Mouse (Mus musculus) 3134 (cell line): ENCODE results near the gene Ksr2.

Experiments used
- DNase-seq: peaks from one replicate; pipeline ENCODE4 v3.0.0-alpha.2; 2011; ENCODE audit warnings: low spot score; ENCODE audit not compliant: insufficient read length; ENCODE audit errors: extremely low read depth

The Ksr2 gene

GRCm38 (mm10) chr5:117749353-117749752 lies 335.6 kb downstream of the Ksr2 start:
- no peak for DNase-seq

- no peak for DNase-seq
Observed at GRCm38 (mm10) chr5:117757696-117758482, 344.1 kb downstream of the Ksr2 start.

GRCm38 (mm10) chr5:117761181-117761832 lies 347.5 kb downstream of the Ksr2 start:
- DNase-seq = no peak

GRCm38 (mm10) chr5:117764496-117764895 lies 350.7 kb downstream of the Ksr2 start:
- no peak for DNase-seq

- DNase-seq = no peak
Observed at GRCm38 (mm10) chr5:117779175-117779574, 365.4 kb downstream of the Ksr2 start.

- DNase-seq = no peak
Observed at GRCm38 (mm10) chr5:117780681-117781080, 366.9 kb downstream of the Ksr2 start, which contains the start of gene Nos1. Nos1 (plus strand) TSS chr5:117781032.

- no peak for DNase-seq
Observed at GRCm38 (mm10) chr5:117781178-117781577, 367.4 kb downstream of the Ksr2 start.

GRCm38 (mm10) chr5:117790071-117790470 lies 376.3 kb downstream of the Ksr2 start:
- no peak for DNase-seq

GRCm38 (mm10) chr5:117791875-117792274 lies 378.1 kb downstream of the Ksr2 start:
- no peak for DNase-seq

- no peak for DNase-seq
Observed at GRCm38 (mm10) chr5:117800849-117801248, 387.0 kb downstream of the Ksr2 start.

- no peak for DNase-seq
Observed at GRCm38 (mm10) chr5:117802071-117802521, 388.3 kb downstream of the Ksr2 start.

GRCm38 (mm10) chr5:117803551-117803950 lies 389.8 kb downstream of the Ksr2 start:
- no peak for DNase-seq

GRCm38 (mm10) chr5:117810930-117811329 lies 397.1 kb downstream of the Ksr2 start:
- DNase-seq = no peak

GRCm38 (mm10) chr5:117818800-117819199 lies 405.0 kb downstream of the Ksr2 start:
- no peak for DNase-seq

- DNase-seq = no peak
Observed at GRCm38 (mm10) chr5:117820445-117820844, 406.6 kb downstream of the Ksr2 start.

GRCm38 (mm10) chr5:117823811-117824210 lies 410.0 kb downstream of the Ksr2 start:
- no peak for DNase-seq

GRCm38 (mm10) chr5:117824486-117824885 lies 410.7 kb downstream of the Ksr2 start:
- no peak for DNase-seq
